Mouse (Mus musculus): Measurements from ENCODE around the gene P2rx4.
"Not testable (repeated sequence)": the region's sequence is repeated elsewhere in the genome, so short reads cannot be mapped to it uniquely, and the experiment has no call there.

P2rx4 gene

GRCm38 (mm10) chr5:122707276-122708181 lies at the start of gene P2rx4:
Gene P2rx4 (plus strand): TSS chr5:122707544.
- peak; percentile 77 for DNase-seq (ENCODE audit: low read depth, low spot score)

- peak; percentile 43 for DNase-seq (ENCODE audit: low read depth, low spot score)
Measured at GRCm38 (mm10) chr5:122662501-122662900, 44.8 kb upstream of the P2rx4 start.

- DNase-seq (ENCODE audit: low read depth, low spot score): no peak
Measured at GRCm38 (mm10) chr5:122665036-122665435, 42.3 kb upstream of the P2rx4 start.

- DNase-seq (ENCODE audit: low read depth, low spot score): no peak
Measured at GRCm38 (mm10) chr5:122668981-122669897, 38.1 kb upstream of the P2rx4 start.

- not testable (repeated sequence) for DNase-seq (ENCODE audit: low read depth, low spot score)
Measured at GRCm38 (mm10) chr5:122671641-122672040, 35.7 kb upstream of the P2rx4 start.

- DNase-seq (ENCODE audit: low read depth, low spot score): no peak
Measured at GRCm38 (mm10) chr5:122672298-122672697, 35.0 kb upstream of the P2rx4 start.

- no peak for DNase-seq (ENCODE audit: low read depth, low spot score)
Measured at GRCm38 (mm10) chr5:122676002-122676401, 31.3 kb upstream of the P2rx4 start.

- DNase-seq (ENCODE audit: low read depth, low spot score): no peak
Measured at GRCm38 (mm10) chr5:122677983-122678382, 29.4 kb upstream of the P2rx4 start.

GRCm38 (mm10) chr5:122679881-122680280 lies 27.5 kb upstream of the P2rx4 start:
- no peak for DNase-seq (ENCODE audit: low read depth, low spot score)

- DNase-seq (ENCODE audit: low read depth, low spot score): peak; percentile 57
Measured at GRCm38 (mm10) chr5:122681276-122681675, 26.1 kb upstream of the P2rx4 start.

GRCm38 (mm10) chr5:122683926-122684325 lies 23.4 kb upstream of the P2rx4 start:
- no peak for DNase-seq (ENCODE audit: low read depth, low spot score)

GRCm38 (mm10) chr5:122687391-122687790 lies 20.0 kb upstream of the P2rx4 start:
- no peak for DNase-seq (ENCODE audit: low read depth, low spot score)

GRCm38 (mm10) chr5:122689153-122689552 lies 18.2 kb upstream of the P2rx4 start:
- DNase-seq (ENCODE audit: low read depth, low spot score): no peak

GRCm38 (mm10) chr5:122690486-122690885 lies 16.9 kb upstream of the P2rx4 start:
- peak; percentile 42 for DNase-seq (ENCODE audit: low read depth, low spot score)

GRCm38 (mm10) chr5:122693431-122694207 lies 13.7 kb upstream of the P2rx4 start:
- peak; percentile 15 for DNase-seq (ENCODE audit: low read depth, low spot score)

- no peak for DNase-seq (ENCODE audit: low read depth, low spot score)
Measured at GRCm38 (mm10) chr5:122695516-122695915, 11.8 kb upstream of the P2rx4 start.

- no peak for DNase-seq (ENCODE audit: low read depth, low spot score)
Measured at GRCm38 (mm10) chr5:122698041-122698700, 9.2 kb upstream of the P2rx4 start.

GRCm38 (mm10) chr5:122698701-122699060 lies 8.7 kb upstream of the P2rx4 start:
- DNase-seq (ENCODE audit: low read depth, low spot score): no peak

- no peak for DNase-seq (ENCODE audit: low read depth, low spot score)
Measured at GRCm38 (mm10) chr5:122700109-122700836, 7.1 kb upstream of the P2rx4 start.

- DNase-seq (ENCODE audit: low read depth, low spot score): no peak
Measured at GRCm38 (mm10) chr5:122700837-122701212, 6.5 kb upstream of the P2rx4 start.
